Mouse (Mus musculus) hindbrain, embryonic 11.5 days (tissue): ENCODE data around the gene Tspan4. TPM values are rescaled to one million over a fixed set of nuclear protein-coding genes. Genes with fewer than 3 reads are reported as not detected.

Experiments used
- ATAC-seq: fragments of 200-750 bp; cut with Nextera tagmentation; 2 replicates; pipeline ENCODE4 v1.8.0; 2017; ENCODE audit warnings: mild to moderate bottlenecking, moderate TSS enrichment, moderate library complexity; ENCODE audit not compliant: low FRiP score
- DNase-seq: peaks from one replicate; pipeline ENCODE4 v3.0.0-alpha.2; 2015; ENCODE audit warnings: low spot score
- H3K27ac ChIP-seq: fragments of 300-500 bp; sonication (generic); 2 replicates; pipeline ENCODE4 v1.5.1; 2014; ENCODE audit warnings: mild to moderate bottlenecking, low read depth, low read length
- H3K27me3 ChIP-seq: fragments of 300-500 bp; sonication (generic); 2 replicates; pipeline ENCODE4 v1.6.1; 2014; ENCODE audit warnings: mild to moderate bottlenecking, low read length, moderate library complexity, mixed read lengths; ENCODE audit not compliant: control insufficient read depth, insufficient read depth
- H3K36me3 ChIP-seq: fragments of 300-500 bp; sonication (generic); 2 replicates; pipeline ENCODE4 v1.6.1; 2014; ENCODE audit warnings: mild to moderate bottlenecking, low read length, moderate library complexity, mixed read lengths; ENCODE audit not compliant: control insufficient read depth, insufficient read depth
- H3K4me1 ChIP-seq: fragments of 300-500 bp; sonication (generic); replicated peaks from 2 replicates; pipeline ENCODE4 v1.6.1; 2014; ENCODE audit warnings: low read length, mixed read lengths; ENCODE audit not compliant: control insufficient read depth, insufficient read depth
- H3K4me2 ChIP-seq: fragments of 300-500 bp; sonication (generic); replicated peaks from 2 replicates; pipeline ENCODE4 v1.6.1; 2014; ENCODE audit warnings: mild to moderate bottlenecking, low read depth, low read length
- H3K4me3 ChIP-seq: fragments of 300-500 bp; sonication (generic); 2 replicates; pipeline ENCODE4 v1.5.1; 2014; ENCODE audit warnings: low read depth, low read length
- H3K9ac ChIP-seq: fragments of 300-500 bp; sonication (generic); 2 replicates; pipeline ENCODE4 v1.6.1; 2014; ENCODE audit warnings: low read depth, low read length
- H3K9me3 ChIP-seq: fragments of 300-500 bp; sonication (generic); 2 replicates; pipeline ENCODE4 v1.6.1; 2016; ENCODE audit warnings: low read length; ENCODE audit not compliant: control insufficient read depth
- WGBS: fragments of 180-500 bp; shearing (Covaris S2); extraction: QIAGEN DNeasy Blood & Tissue Kit; methylation state at CpG from one replicate; pipeline ENCODE4 v1.1.7; 2014; 5-methylcytosine and 5-hydroxymethylcytosine counted together
- polyA plus RNA-seq: library from polyadenylated mRNA; unstranded; fragments of >200 nt; fragmentation: Nextera tagmentation; extraction: Ambion mirVana; gene quantifications from 2 replicates; pipeline ENCODE4 v1.2.1, GENCODE M21; 2014

Tspan4 gene
- polyA plus RNA-seq, 1 experiment from 2014 or later: 31.4 TPM

DNA sequence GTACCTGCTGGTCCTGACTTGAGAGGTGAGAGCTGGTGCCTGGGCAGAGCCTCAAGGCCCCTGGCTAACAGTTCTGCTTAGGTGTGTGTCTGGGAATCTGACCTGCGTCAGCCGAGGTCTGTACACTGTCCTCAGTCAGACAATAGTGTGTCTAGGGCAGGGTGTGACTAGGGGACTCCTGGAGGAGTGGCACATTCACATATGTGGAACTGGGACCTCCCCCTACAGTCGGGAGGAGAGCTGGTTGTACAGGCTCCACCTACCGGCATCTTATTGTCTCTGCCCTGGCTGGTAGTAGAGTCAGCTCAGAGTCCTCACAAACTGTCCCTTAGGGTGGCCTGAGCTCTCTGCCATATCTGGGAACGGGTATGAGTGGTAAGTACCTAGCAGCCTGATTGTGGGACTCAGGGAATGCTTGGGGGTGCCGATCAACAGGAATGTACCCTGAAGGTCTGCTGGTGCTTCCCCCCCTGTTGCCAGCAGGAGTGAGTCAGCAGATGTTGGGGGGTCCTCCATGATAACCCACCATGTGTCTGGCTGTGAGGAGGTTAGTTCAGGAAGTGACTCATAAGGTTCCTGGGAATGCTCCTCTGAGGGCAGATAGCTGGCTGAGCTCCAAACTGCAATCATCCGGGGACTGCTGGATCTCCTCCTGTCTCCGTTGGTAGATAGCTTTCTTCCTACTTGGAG is 6.4 kb upstream of the Tspan4 start:
- no peaks in the 10 kb centered on the region for H3K9me3 ChIP-seq
- H3K27ac ChIP-seq: peak overlapping the region; percentile 89
- ATAC-seq: peak; percentile 82
- peak overlapping the region; percentile 59 for H3K9ac ChIP-seq
- peak overlapping the region; percentile 51 for H3K4me3 ChIP-seq
- H3K27me3 ChIP-seq: peaks cover 32% of the 10 kb centered on the region
- DNase-seq: peak; percentile 79
- peaks cover 9% of the 10 kb centered on the region for H3K4me1 ChIP-seq
- 30% methylated on average over 8 of the region's 8 CpGs for WGBS
- H3K4me2 ChIP-seq: peak overlapping the region; percentile 66
- peaks cover 7% of the 10 kb centered on the region; the same call in 1 of the 2 replicates for H3K36me3 ChIP-seq

DNA sequence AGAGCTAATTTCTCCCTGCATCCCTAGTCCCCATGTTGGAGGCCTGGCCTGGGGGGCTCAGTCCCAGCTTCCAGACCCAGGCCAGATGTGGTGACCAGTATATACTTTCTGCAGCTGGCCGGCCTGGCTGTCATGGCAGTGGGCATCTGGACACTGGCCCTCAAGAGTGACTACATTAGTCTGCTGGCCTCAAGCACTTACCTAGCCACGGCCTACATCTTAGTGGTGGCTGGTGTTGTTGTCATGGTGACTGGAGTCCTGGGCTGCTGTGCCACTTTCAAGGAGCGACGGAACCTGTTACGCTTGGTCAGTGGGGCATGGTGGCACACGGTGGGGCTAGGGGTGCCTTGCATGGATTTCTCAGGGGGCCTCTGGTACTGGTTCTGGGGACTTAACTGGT is 5.7 kb upstream of the Tspan4 start:
- WGBS: 71% methylated on average over 6 of the region's 6 CpGs
- peak overlapping the region; percentile 59 for H3K9ac ChIP-seq
- H3K27me3 ChIP-seq: peaks cover 25% of the 10 kb centered on the region
- peaks cover 14% of the 10 kb centered on the region for H3K4me1 ChIP-seq
- no peak for DNase-seq
- no peak for ATAC-seq
- peak overlapping the region; percentile 51 for H3K4me3 ChIP-seq
- no peaks in the 10 kb centered on the region for H3K9me3 ChIP-seq
- H3K4me2 ChIP-seq: peak overlapping the region; percentile 66
- peak overlapping the region; percentile 89 for H3K27ac ChIP-seq
- H3K36me3 ChIP-seq: peaks cover 7% of the 10 kb centered on the region; the same call in 1 of the 2 replicates

- Histone ChIP-seq H3K4me2 (peak overlapping the region; percentile 66; the same call in 1 of the 2 replicates), H3K4me1 (peaks cover 14% of the 10 kb centered on the region)
- ATAC-seq: no peak
Measured at GRCm38 (mm10) chr7:141469901-141470636, 5.0 kb upstream of the Tspan4 start.

GRCm38 (mm10) chr7:141470637-141470944 is 4.4 kb upstream of the Tspan4 start:
- WGBS: 95% methylated on average over 10 of the region's 10 CpGs
- DNase-seq (no peak), ATAC-seq (no peak)
- H3K4me2 ChIP-seq: no peak overlapping the region
- peaks cover 14% of the 10 kb centered on the region for H3K4me1 ChIP-seq
- H3K9me3 ChIP-seq: no peaks in the 10 kb centered on the region
- no peak overlapping the region for H3K4me3 ChIP-seq
- H3K36me3 ChIP-seq: peaks cover 7% of the 10 kb centered on the region; the same call in 1 of the 2 replicates
- H3K9ac ChIP-seq: no peak overlapping the region
- H3K27me3 ChIP-seq: peaks cover 14% of the 10 kb centered on the region
- no peak overlapping the region for H3K27ac ChIP-seq

More at GRCm38 (mm10) chr7:141469901-141470636, 5.0 kb upstream of the Tspan4 start:
- 90% methylated on average over 18 of the region's 18 CpGs for WGBS
- H3K9me3 ChIP-seq: no peaks in the 10 kb centered on the region
- H3K9ac ChIP-seq: 0 out of 2 replicates have a peak overlapping the region, but pooled peaks have one; percentile 59
- peaks cover 7% of the 10 kb centered on the region; the same call in 1 of the 2 replicates for H3K36me3 ChIP-seq
- H3K4me3 ChIP-seq: no peak overlapping the region
- no peak for DNase-seq
- H3K27me3 ChIP-seq: peaks cover 19% of the 10 kb centered on the region
- H3K27ac ChIP-seq: no peak overlapping the region

DNA sequence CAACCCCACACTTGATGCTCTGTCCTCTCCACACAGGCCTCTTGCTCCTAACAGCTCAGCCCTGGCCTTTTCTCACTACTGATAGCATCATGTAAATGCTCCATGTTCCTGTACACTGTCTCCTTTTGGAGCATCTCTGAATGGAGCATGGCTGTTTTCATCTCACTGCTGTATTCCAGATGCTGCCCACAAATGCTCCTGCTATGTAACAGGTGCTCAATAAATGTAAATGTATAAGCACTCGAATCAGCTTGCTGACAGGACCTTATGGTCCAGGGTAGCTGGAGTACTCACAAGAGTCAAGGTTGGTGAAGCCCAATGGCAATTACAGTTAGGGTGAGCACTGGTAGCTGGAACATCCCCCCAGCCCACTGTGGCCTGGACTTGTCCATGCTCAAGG is 3.8 kb upstream of the Tspan4 start:
- H3K9ac ChIP-seq: no peak overlapping the region
- no peaks in the 10 kb centered on the region for H3K9me3 ChIP-seq
- ATAC-seq: no peak
- no peak overlapping the region for H3K27ac ChIP-seq
- peaks cover 7% of the 10 kb centered on the region; the same call in 1 of the 2 replicates for H3K36me3 ChIP-seq
- no peak for DNase-seq
- WGBS: 93% methylated on average over 1 of the region's 1 CpGs
- H3K4me1 ChIP-seq: peaks cover 14% of the 10 kb centered on the region
- no peak overlapping the region for H3K4me2 ChIP-seq
- H3K27me3 ChIP-seq: peaks cover 13% of the 10 kb centered on the region
- no peak overlapping the region for H3K4me3 ChIP-seq

- peaks cover 11% of the 10 kb centered on the region for H3K27me3 ChIP-seq
- 80% methylated on average over 6 of the region's 6 CpGs for WGBS
- H3K4me1 ChIP-seq: peaks cover 14% of the 10 kb centered on the region
- H3K36me3 ChIP-seq: peaks cover 7% of the 10 kb centered on the region; the same call in 1 of the 2 replicates
- no peak overlapping the region for H3K4me2 ChIP-seq
- ATAC-seq: no peak
- no peak overlapping the region for H3K9ac ChIP-seq
- no peak overlapping the region for H3K4me3 ChIP-seq
- DNase-seq: no peak
- no peak overlapping the region for H3K27ac ChIP-seq
- no peaks in the 10 kb centered on the region for H3K9me3 ChIP-seq
Measured at GRCm38 (mm10) chr7:141472226-141472625, 2.8 kb upstream of the Tspan4 start.

DNA sequence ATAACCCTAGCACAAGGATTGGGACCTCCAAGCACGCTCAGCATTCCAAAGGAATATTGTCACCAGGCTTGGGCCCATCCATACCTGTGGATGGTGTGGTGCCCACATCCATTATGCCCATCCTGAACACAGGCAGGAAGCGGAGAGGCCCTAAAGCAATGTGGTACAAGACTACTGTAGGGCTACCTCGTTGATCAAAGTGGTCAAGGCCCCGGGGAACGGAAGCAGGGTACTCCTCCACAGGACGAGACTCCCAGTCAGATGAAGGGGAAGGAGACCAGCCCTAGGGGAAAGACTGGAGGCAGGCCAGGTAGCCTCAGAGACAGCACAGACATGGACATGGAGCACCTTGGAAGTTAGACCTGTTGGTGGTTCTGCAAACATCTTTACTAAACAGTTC is 2.3 kb upstream of the Tspan4 start:
- H3K36me3 ChIP-seq: peaks cover 7% of the 10 kb centered on the region; the same call in 1 of the 2 replicates
- H3K4me3 ChIP-seq: no peak overlapping the region
- peaks cover 11% of the 10 kb centered on the region for H3K27me3 ChIP-seq
- ATAC-seq (no peak), DNase-seq (no peak)
- H3K4me2 ChIP-seq: no peak overlapping the region
- H3K27ac ChIP-seq: no peak overlapping the region
- peaks cover 14% of the 10 kb centered on the region for H3K4me1 ChIP-seq
- 90% methylated on average over 6 of the region's 6 CpGs for WGBS
- no peak overlapping the region for H3K9ac ChIP-seq
- H3K9me3 ChIP-seq: no peaks in the 10 kb centered on the region

- no peak for ATAC-seq
- Histone ChIP-seq H3K4me2 (peak overlapping the region; percentile 89), H3K4me3 (peak overlapping the region; percentile 85), H3K36me3 (peaks cover 7% of the 10 kb centered on the region; the same call in 1 of the 2 replicates), H3K27me3 (peaks cover 11% of the 10 kb centered on the region), H3K9me3 (no peaks in the 10 kb centered on the region), H3K4me1 (peaks cover 11% of the 10 kb centered on the region), H3K27ac (no peak overlapping the region), H3K9ac (peak overlapping the region; percentile 84)
- DNase-seq: no peak
- 8% methylated on average over 5 of the region's 5 CpGs for WGBS
Measured at GRCm38 (mm10) chr7:141474160-141474559, 880 bp upstream of the Tspan4 start.
